Mouse (Mus musculus) cerebellum, adult 2 months (tissue): ENCODE data around the gene Eef1g. TPM values are rescaled to one million over a fixed set of nuclear protein-coding genes. Genes with fewer than 3 reads are reported as not detected.

ENCODE experiments used
- DNase-seq, 2 experiments: peaks; one replicate each; pipeline ENCODE4 v3.0.0; 2021
- H3K27ac ChIP-seq: fragments of 200-500 bp; 2 replicates; pipeline ENCODE4 v1.5.1; 2012; ENCODE audit warnings: low read length, control low read depth, inconsistent platforms; ENCODE audit not compliant: insufficient read depth
- H3K27me3 ChIP-seq: fragments of 200-500 bp; 2 replicates; pipeline ENCODE4 v1.6.1; 2012; ENCODE audit warnings: inconsistent platforms, mild to moderate bottlenecking, low read length, moderate library complexity; ENCODE audit not compliant: control insufficient read depth, insufficient read depth
- H3K4me1 ChIP-seq: fragments of 200-500 bp; 2 replicates; pipeline ENCODE4 v1.6.1; 2011; ENCODE audit warnings: low read length; ENCODE audit not compliant: control insufficient read depth, insufficient read depth
- H3K4me3 ChIP-seq: fragments of 200-500 bp; replicated peaks from 2 replicates; pipeline ENCODE3; 2011; ENCODE audit warnings: mild to moderate bottlenecking, low read depth, low read length, control low read depth; ENCODE audit not compliant: insufficient read depth
- CTCF ChIP-seq: fragments of 200-500 bp; IDR thresholded peaks from 2 replicates; pipeline ENCODE4 v1.5.1; 2011; ENCODE audit warnings: low read depth, mild to moderate bottlenecking, control low read depth, low read length, moderate library complexity, borderline replicate concordance; ENCODE audit not compliant: insufficient read depth
- POLR2A ChIP-seq: fragments of 200-500 bp; IDR thresholded peaks from 2 replicates; pipeline ENCODE4 v1.6.1; 2011; ENCODE audit warnings: low read length, control low read depth, borderline replicate concordance; ENCODE audit not compliant: insufficient read depth
- WGBS: fragments of 180-500 bp; shearing (Covaris S2); methylation state at CpG from one replicate; pipeline ENCODE4 v1.1.7; 2018; 5-methylcytosine and 5-hydroxymethylcytosine counted together
- polyA plus RNA-seq: library from polyadenylated mRNA; depleted of rRNA; stranded (reverse); fragments of >200 nt; gene quantifications from 2 replicates; pipeline ENCODE4 v1.2.3, GENCODE M21; 2012; rRNA removed

The Eef1g gene
- polyA plus RNA-seq, 1 experiment: 281 TPM

DNA sequence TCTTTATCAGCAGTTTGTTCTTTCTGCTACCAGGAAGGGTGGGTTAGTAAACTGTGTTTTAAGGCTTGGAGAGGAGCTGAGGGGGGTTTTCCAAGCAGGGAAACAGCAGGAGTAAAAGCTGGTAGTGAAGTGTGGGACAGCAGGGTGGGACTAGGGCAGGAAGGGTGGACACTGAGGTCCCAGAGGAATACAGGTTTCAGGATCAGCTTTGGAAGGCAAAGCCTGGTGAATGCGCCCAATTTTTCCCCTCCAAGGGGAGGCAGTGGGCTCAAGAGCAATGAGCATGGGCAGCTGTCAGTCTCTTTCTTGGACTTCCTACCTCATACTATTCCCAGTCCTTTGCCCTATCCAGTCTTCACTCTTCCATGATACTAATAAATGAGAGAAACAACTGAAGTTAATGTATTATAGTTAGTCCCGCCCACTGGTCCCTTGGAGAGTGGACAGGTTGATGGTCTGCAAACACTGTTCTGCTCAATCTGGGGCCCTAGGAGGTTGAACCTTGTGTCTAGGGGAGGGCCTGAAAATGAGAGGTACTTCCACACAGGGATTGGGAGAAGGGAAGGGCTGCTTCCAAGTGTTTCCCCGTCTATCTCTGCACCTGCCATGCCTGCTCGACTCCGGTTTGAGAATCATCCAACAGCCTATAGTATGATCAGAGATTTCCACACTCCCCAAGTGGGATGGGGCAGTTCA, 58.9 kb downstream of the Eef1g start:
- TF ChIP-seq POLR2A: no peak
- DNase-seq: no peak
- WGBS: 78% methylated on average over 5 of the region's 5 CpGs
- peaks cover 13% of the 10 kb centered on the region for H3K4me1 ChIP-seq
- no peak overlapping the region for H3K27ac ChIP-seq
- H3K27me3 ChIP-seq: no peaks in the 10 kb centered on the region
- H3K4me3 ChIP-seq: no peak overlapping the region

DNA sequence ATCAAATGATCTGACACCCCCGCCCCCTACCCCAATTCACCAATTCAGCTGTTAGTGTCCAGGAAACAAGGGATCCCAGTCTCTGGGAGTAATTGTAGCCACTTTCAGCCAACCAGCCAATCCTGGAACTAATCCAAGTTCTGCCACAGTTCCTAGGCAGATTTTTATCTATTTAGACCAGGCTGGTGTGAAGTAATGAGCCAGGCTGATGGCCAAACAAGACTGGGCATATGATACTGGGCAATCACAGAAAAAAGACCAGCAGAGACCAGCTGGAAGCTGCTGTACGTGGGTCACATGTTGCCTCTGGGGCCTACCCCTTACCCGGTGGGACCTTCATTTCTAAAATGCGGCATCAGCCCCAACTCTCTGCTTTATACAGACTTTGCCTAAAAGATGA, 59.8 kb downstream of the Eef1g start:
- Histone ChIP-seq H3K27ac (no peak overlapping the region), H3K4me1 (peaks cover 13% of the 10 kb centered on the region), H3K4me3 (no peak overlapping the region), H3K27me3 (no peaks in the 10 kb centered on the region)
- DNase-seq: peak in 1 of 2 experiments; percentile 47
- TF ChIP-seq CTCF: no peak
- no peak for TF ChIP-seq POLR2A
- WGBS: 25% methylated on average over 4 of the region's 4 CpGs

DNA sequence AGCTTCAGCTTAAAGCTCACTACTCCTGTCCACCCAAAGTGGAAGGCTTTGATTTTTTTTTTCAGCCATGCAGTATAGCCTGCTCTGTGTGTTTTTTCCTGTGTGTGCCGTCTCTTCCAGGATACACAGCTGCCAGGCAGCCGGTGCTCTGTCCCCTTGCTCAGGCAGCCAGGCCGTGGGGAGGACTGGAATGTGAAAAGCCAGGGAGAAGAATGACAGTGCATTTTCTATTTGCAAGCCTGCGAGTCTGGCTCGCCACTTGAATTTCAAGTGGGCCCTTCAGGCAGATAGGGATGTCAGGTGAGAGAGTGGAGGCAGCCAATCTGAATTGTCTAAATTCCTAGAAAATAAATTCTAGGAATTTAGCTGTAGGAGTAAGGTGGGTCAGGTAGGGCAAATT, 61.0 kb downstream of the Eef1g start:
- Histone ChIP-seq H3K4me1 (peaks cover 13% of the 10 kb centered on the region), H3K27me3 (no peaks in the 10 kb centered on the region), H3K4me3 (no peak overlapping the region), H3K27ac (no peak overlapping the region)
- WGBS: 79% methylated on average over 5 of the region's 5 CpGs
- no peak for TF ChIP-seq CTCF
- no peak for TF ChIP-seq POLR2A
- peak in 1 of 2 experiments; percentile 6 for DNase-seq

Other genes starting within 250 kb of the Eef1g start
- gene Slc3a2, start 243.7 kb upstream of the Eef1g start, polyA plus RNA-seq: 214 and 221 TPM in 2 replicates
- gene Wdr74, start 231.2 kb upstream of the Eef1g start, polyA plus RNA-seq: 55.5 and 57.6 TPM in 2 replicates
- 0.33 and 0.65 TPM in 2 replicates for gene 1700092M07Rik, start 226.3 kb upstream of the Eef1g start, polyA plus RNA-seq
- 116 and 119 TPM in 2 replicates for gene Stx5a, start 225.6 kb upstream of the Eef1g start, polyA plus RNA-seq
- 134 and 135 TPM in 2 replicates for gene Nxf1, start 210.0 kb upstream of the Eef1g start, polyA plus RNA-seq
- 169 and 170 TPM in 2 replicates for gene Tmem223, start 196.0 kb upstream of the Eef1g start, polyA plus RNA-seq
- 15.9 and 20.2 TPM in 2 replicates for gene Tmem179b, start 192.6 kb upstream of the Eef1g start, polyA plus RNA-seq
- 14.1 and 15.6 TPM in 2 replicates for gene Taf6l, start 180.6 kb upstream of the Eef1g start, polyA plus RNA-seq
- 155 and 157 TPM in 2 replicates for gene Polr2g, start 168.5 kb upstream of the Eef1g start, polyA plus RNA-seq
- 3.7 and 3.8 TPM in 2 replicates for gene Zbtb3, start 164.5 kb upstream of the Eef1g start, polyA plus RNA-seq
- gene Ttc9c, start 147.7 kb upstream of the Eef1g start, polyA plus RNA-seq: 34.4 and 36.0 TPM in 2 replicates
- gene Hnrnpul2, start 147.0 kb upstream of the Eef1g start, polyA plus RNA-seq: 97.7 and 101 TPM in 2 replicates
- gene AC129217.1, start 137.3 kb upstream of the Eef1g start, polyA plus RNA-seq: not detected in 2 replicates
- 148 and 155 TPM in 2 replicates for gene Bscl2, start 129.6 kb upstream of the Eef1g start, polyA plus RNA-seq
- gene Gng3, start 127.8 kb upstream of the Eef1g start, polyA plus RNA-seq: 218 and 236 TPM in 2 replicates
- 0.78 and 0.85 TPM in 2 replicates for gene Lrrn4cl, start 116.3 kb upstream of the Eef1g start, polyA plus RNA-seq
- 117 and 134 TPM in 2 replicates for gene Ubxn1, start 95.5 kb upstream of the Eef1g start, polyA plus RNA-seq
- 69.3 and 76.7 TPM in 2 replicates for gene Uqcc3, start 86.1 kb upstream of the Eef1g start, polyA plus RNA-seq
- gene Lbhd1, start 83.3 kb upstream of the Eef1g start, polyA plus RNA-seq: 3.8 and 5.1 TPM in 2 replicates
- gene Gm49403, start 83.1 kb upstream of the Eef1g start, polyA plus RNA-seq: not detected in 2 replicates
- gene 1810009A15Rik, start 78.2 kb upstream of the Eef1g start, polyA plus RNA-seq: 43.7 and 45.9 TPM in 2 replicates
- not detected in 2 replicates for gene Gm49416, start 78.1 kb upstream of the Eef1g start, polyA plus RNA-seq
- gene Ints5, start 74.0 kb upstream of the Eef1g start, polyA plus RNA-seq: 17.7 and 18.0 TPM in 2 replicates
- gene Ganab, start 69.0 kb upstream of the Eef1g start, polyA plus RNA-seq: 105 and 116 TPM in 2 replicates
- 224 and 238 TPM in 2 replicates for gene B3gat3, start 46.7 kb upstream of the Eef1g start, polyA plus RNA-seq
- 24.1 and 24.2 TPM in 2 replicates for gene Rom1, start 37.7 kb upstream of the Eef1g start, polyA plus RNA-seq
- 40.2 and 45.0 TPM in 2 replicates for gene Eml3, start 37.5 kb upstream of the Eef1g start, polyA plus RNA-seq
- 30.9 and 33.9 TPM in 2 replicates for gene Mta2, start 25.2 kb upstream of the Eef1g start, polyA plus RNA-seq
- 20.5 and 20.8 TPM in 2 replicates for gene Tut1, start 13.2 kb upstream of the Eef1g start, polyA plus RNA-seq
- gene Ahnak, start 22.2 kb downstream of the Eef1g start, polyA plus RNA-seq: 5.3 and 5.8 TPM in 2 replicates
- not detected in 2 replicates for gene Scgb1a1, start 120.9 kb downstream of the Eef1g start, polyA plus RNA-seq
- 88.4 TPM in 2 replicates for gene Asrgl1, start 168.6 kb downstream of the Eef1g start, polyA plus RNA-seq